Mouse (Mus musculus): ENCODE results near the gene Atg7. TPM values are rescaled to one million over a fixed set of nuclear protein-coding genes. Genes with fewer than 3 reads are reported as not detected.
"Not testable (repeated sequence)": the region's sequence is repeated elsewhere in the genome, so short reads cannot be mapped to it uniquely, and the experiment has no call there.

Gene Atg7
- polyA plus RNA-seq, 1 experiment, result 16.8 TPM

- 67% methylated on average over 4 of the region's 4 CpGs for WGBS
- no peak for DNase-seq (ENCODE audit: low read depth, low spot score)
These were observed 223.7 kb downstream of the Atg7 start for GRCm38 (mm10) chr6:114866619-114867018.

- no peak for DNase-seq (ENCODE audit: low read depth, low spot score)
- 80% methylated on average over 7 of the region's 7 CpGs for WGBS
These were observed 225.8 kb downstream of the Atg7 start for GRCm38 (mm10) chr6:114868656-114869055.

GRCm38 (mm10) chr6:114869501-114870076, 226.7 kb downstream of the Atg7 start:
- WGBS, result 67% methylated on average over 6 of the region's 6 CpGs
- no peak for DNase-seq (ENCODE audit: low read depth, low spot score)

GRCm38 (mm10) chr6:114871010-114871660, 228.2 kb downstream of the Atg7 start:
- WGBS, result 90% methylated on average over 14 of the region's 14 CpGs
- no peak for DNase-seq (ENCODE audit: low read depth, low spot score)

GRCm38 (mm10) chr6:114873808-114874137, 230.9 kb downstream of the Atg7 start:
- WGBS, result 34% methylated on average over 3 of the region's 3 CpGs
- DNase-seq (ENCODE audit: low read depth, low spot score), result no peak

- WGBS, result 4% methylated on average over 19 of the region's 19 CpGs
- DNase-seq (ENCODE audit: low read depth, low spot score), result no peak
These were observed 231.4 kb downstream of the Atg7 start for GRCm38 (mm10) chr6:114874138-114874928.

- WGBS, result 0% methylated on average over 18 of the region's 18 CpGs
- no peak for DNase-seq (ENCODE audit: low read depth, low spot score)
These were observed 232.2 kb downstream of the Atg7 start for GRCm38 (mm10) chr6:114875018-114875558.

- 17% methylated on average over 4 of the region's 4 CpGs for WGBS
- DNase-seq (ENCODE audit: low read depth, low spot score), result no peak
These were observed 233.1 kb downstream of the Atg7 start for GRCm38 (mm10) chr6:114876033-114876432.

GRCm38 (mm10) chr6:114876546-114876945, 233.6 kb downstream of the Atg7 start:
- no peak for DNase-seq (ENCODE audit: low read depth, low spot score)
- 20% methylated on average over 6 of the region's 6 CpGs for WGBS

- WGBS, result 36% methylated on average over 19 of the region's 19 CpGs
- no peak for DNase-seq (ENCODE audit: low read depth, low spot score)
These were observed 236.1 kb downstream of the Atg7 start for GRCm38 (mm10) chr6:114878841-114879520.

- WGBS, result 32% methylated on average over 4 of the region's 4 CpGs
- DNase-seq (ENCODE audit: low read depth, low spot score), result no peak
These were observed 237.9 kb downstream of the Atg7 start for GRCm38 (mm10) chr6:114880798-114881197.

GRCm38 (mm10) chr6:114882212-114882611, 239.3 kb downstream of the Atg7 start:
- 58% methylated on average over 5 of the region's 5 CpGs for WGBS
- no peak for DNase-seq (ENCODE audit: low read depth, low spot score)

GRCm38 (mm10) chr6:114882675-114883074, 239.8 kb downstream of the Atg7 start:
- no peak for DNase-seq (ENCODE audit: low read depth, low spot score)
- WGBS, result 39% methylated on average over 7 of the region's 7 CpGs

- WGBS, result 6% methylated on average over 9 of the region's 9 CpGs
- DNase-seq (ENCODE audit: low read depth, low spot score), result no peak
These were observed 240.4 kb downstream of the Atg7 start for GRCm38 (mm10) chr6:114883261-114883740.

- WGBS, result 85% methylated on average over 5 of the region's 5 CpGs
These were observed 242.2 kb downstream of the Atg7 start for GRCm38 (mm10) chr6:114885129-114885528.

GRCm38 (mm10) chr6:114886012-114886411, 243.1 kb downstream of the Atg7 start:
- WGBS, result 76% methylated on average over 6 of the region's 6 CpGs
- DNase-seq (ENCODE audit: low read depth, low spot score), result no peak

More at GRCm38 (mm10) chr6:114885129-114885528, 242.2 kb downstream of the Atg7 start:
- no peak for DNase-seq (ENCODE audit: low read depth, low spot score)

- 27% methylated on average over 11 of the region's 11 CpGs for WGBS
- DNase-seq (ENCODE audit: low read depth, low spot score), result no peak
These were observed 243.8 kb downstream of the Atg7 start for GRCm38 (mm10) chr6:114886504-114887361.

- no peak for DNase-seq (ENCODE audit: low read depth, low spot score)
- 70% methylated on average over 13 of the region's 13 CpGs for WGBS
These were observed 246.0 kb downstream of the Atg7 start for GRCm38 (mm10) chr6:114888922-114889321.

- 75% methylated on average over 3 of the region's 3 CpGs for WGBS
These were observed 247.1 kb downstream of the Atg7 start for GRCm38 (mm10) chr6:114889971-114890370.

More at GRCm38 (mm10) chr6:114889971-114890370, 247.1 kb downstream of the Atg7 start:
- DNase-seq (ENCODE audit: low read depth, low spot score), result not testable (repeated sequence)

All from large intestine, adult 2 months (tissue).